Mouse (Mus musculus) kidney, adult 2 months (tissue): ENCODE results near the gene Arhgap9.

Source experiments
- CTCF ChIP-seq: fragments of 200-500 bp; conservative IDR thresholded peaks from 2 replicates; pipeline ENCODE4 v1.5.1; 2011; ENCODE audit warnings: low read depth, mild to moderate bottlenecking, control low read depth, low read length, moderate library complexity, mixed read lengths; ENCODE audit not compliant: insufficient read depth, insufficient read length
- POLR2A ChIP-seq: fragments of 200-500 bp; IDR thresholded peaks from one replicate; pipeline ENCODE4 v1.6.1; 2011; ENCODE audit warnings: low read depth, low read length, control low read depth

DNA sequence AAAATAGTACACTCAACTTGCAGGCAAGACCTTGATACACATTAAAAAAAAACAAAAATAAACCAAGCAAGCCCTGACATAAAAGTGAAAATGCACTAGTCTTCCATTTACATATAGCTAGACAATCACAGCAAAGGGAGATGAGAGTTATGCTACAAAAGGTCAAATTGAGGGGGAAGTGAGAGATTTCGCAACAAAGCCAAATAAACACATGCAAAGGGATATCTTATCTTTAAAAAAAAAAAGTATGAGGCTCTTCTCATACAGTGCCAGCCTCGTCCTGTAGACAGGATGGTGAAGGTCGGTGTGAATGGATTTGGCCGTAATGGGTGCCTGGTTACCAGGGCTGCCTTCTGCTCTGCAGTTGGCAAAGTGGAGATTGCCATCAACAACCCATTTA is 8.9 kb upstream of the Arhgap9 start:
- TF ChIP-seq POLR2A, result no peak
- TF ChIP-seq CTCF, result no peak
